Mouse (Mus musculus) heart, embryonic 14.5 days (tissue): ENCODE measurements around the gene Gas7. TPM values are rescaled to one million over a fixed set of nuclear protein-coding genes. Genes with fewer than 3 reads are reported as not detected.

Experiments used
- ATAC-seq: fragments of 200-750 bp; cut with Nextera tagmentation; 2 replicates; pipeline ENCODE4 v1.8.0; 2017; ENCODE audit warnings: low read depth, moderate TSS enrichment; ENCODE audit not compliant: insufficient number of reproducible peaks, insufficient read depth, low FRiP score
- H3K27ac ChIP-seq, 2 experiments: fragments of 200-500 bp in 1 of 2; fragments of 300-500 bp in 1 of 2; sonication (generic) in 1 of 2; replicated peaks in 1 of 2; 2 replicates each; pipeline ENCODE4 v1.5.1; 2012 to 2014; ENCODE audit warnings: low read depth in 2 of 2, low read length in 2 of 2, control low read depth in 1 of 2, mild to moderate bottlenecking in 1 of 2, mixed read lengths in 1 of 2; ENCODE audit not compliant: control insufficient read depth in 1 of 2, insufficient read depth in 1 of 2
- H3K27me3 ChIP-seq: fragments of 300-500 bp; sonication (generic); 2 replicates; pipeline ENCODE4 v1.6.1; 2014; ENCODE audit warnings: mild to moderate bottlenecking, low read length, control low read depth; ENCODE audit not compliant: control insufficient read depth, insufficient read depth
- H3K36me3 ChIP-seq: fragments of 300-500 bp; sonication (generic); 2 replicates; pipeline ENCODE4 v1.6.1; 2014; ENCODE audit warnings: mild to moderate bottlenecking, control low read depth, low read length, mixed read lengths; ENCODE audit not compliant: control insufficient read depth, insufficient read depth
- H3K4me1 ChIP-seq, 2 experiments: fragments of 200-500 bp in 1 of 2; fragments of 300-500 bp in 1 of 2; sonication (generic) in 1 of 2; 2 replicates each; pipeline ENCODE4 v1.6.1; 2012 to 2014; ENCODE audit warnings: low read length in 2 of 2, control low read depth in 1 of 2, mixed read lengths in 1 of 2; ENCODE audit not compliant: control insufficient read depth in 2 of 2, insufficient read depth in 2 of 2
- H3K4me2 ChIP-seq: fragments of 300-500 bp; sonication (generic); 2 replicates; pipeline ENCODE4 v1.6.1; 2014; ENCODE audit warnings: mild to moderate bottlenecking, low read length
- H3K4me3 ChIP-seq, 2 experiments: fragments of 200-500 bp in 1 of 2; fragments of 300-500 bp in 1 of 2; sonication (generic) in 1 of 2; 2 replicates each; pipeline ENCODE4 v1.5.1; 2012 to 2014; ENCODE audit warnings: low read length in 2 of 2, mild to moderate bottlenecking in 2 of 2, control low read depth in 1 of 2, low read depth in 1 of 2, moderate library complexity in 1 of 2; ENCODE audit not compliant: control insufficient read depth in 1 of 2, insufficient read depth in 1 of 2
- H3K9ac ChIP-seq: fragments of 300-500 bp; sonication (generic); 2 replicates; pipeline ENCODE4 v1.6.1; 2014; ENCODE audit warnings: mild to moderate bottlenecking, low read length
- H3K9me3 ChIP-seq: fragments of 300-500 bp; sonication (generic); 2 replicates; pipeline ENCODE4 v1.6.1; 2016; ENCODE audit warnings: low read length, control low read depth; ENCODE audit not compliant: control insufficient read depth
- WGBS: fragments of 180-500 bp; shearing (Covaris S2); extraction: QIAGEN DNeasy Blood & Tissue Kit; methylation state at CpG from one replicate; pipeline ENCODE4 v1.1.7; 2014; 5-methylcytosine and 5-hydroxymethylcytosine counted together
- polyA plus RNA-seq: library from polyadenylated mRNA; unstranded; fragments of >200 nt; fragmentation: Nextera tagmentation; extraction: Ambion mirVana; gene quantifications from 2 replicates; pipeline ENCODE4 v1.2.1, GENCODE M21; 2014

Gas7 gene
- polyA plus RNA-seq, 1 experiment from 2014 or later = 7.5 TPM

DNA sequence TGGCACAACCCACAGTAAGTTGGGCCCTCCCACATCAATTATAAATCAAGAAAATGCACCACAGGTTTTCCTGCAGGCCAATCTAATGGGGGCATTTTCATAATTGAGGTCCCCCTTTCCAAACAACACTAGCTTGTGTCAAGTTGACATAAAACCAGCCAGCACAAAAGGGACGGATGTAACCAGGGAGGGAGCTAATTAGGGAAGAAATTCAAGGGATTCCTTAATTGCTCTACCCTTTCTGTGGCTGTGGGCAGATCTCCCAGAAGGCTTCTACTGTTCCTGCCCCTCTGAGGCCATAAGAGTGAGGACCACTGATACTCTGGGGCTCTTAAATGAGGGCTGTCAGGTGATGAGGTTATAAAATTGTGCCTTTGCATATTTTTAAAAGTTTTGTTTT, 143.9 kb downstream of the Gas7 start:
- 69% methylated on average over 1 of the region's 1 CpGs for WGBS
- ATAC-seq = no peak
- H3K36me3 ChIP-seq = no peaks in the 10 kb centered on the region

DNA sequence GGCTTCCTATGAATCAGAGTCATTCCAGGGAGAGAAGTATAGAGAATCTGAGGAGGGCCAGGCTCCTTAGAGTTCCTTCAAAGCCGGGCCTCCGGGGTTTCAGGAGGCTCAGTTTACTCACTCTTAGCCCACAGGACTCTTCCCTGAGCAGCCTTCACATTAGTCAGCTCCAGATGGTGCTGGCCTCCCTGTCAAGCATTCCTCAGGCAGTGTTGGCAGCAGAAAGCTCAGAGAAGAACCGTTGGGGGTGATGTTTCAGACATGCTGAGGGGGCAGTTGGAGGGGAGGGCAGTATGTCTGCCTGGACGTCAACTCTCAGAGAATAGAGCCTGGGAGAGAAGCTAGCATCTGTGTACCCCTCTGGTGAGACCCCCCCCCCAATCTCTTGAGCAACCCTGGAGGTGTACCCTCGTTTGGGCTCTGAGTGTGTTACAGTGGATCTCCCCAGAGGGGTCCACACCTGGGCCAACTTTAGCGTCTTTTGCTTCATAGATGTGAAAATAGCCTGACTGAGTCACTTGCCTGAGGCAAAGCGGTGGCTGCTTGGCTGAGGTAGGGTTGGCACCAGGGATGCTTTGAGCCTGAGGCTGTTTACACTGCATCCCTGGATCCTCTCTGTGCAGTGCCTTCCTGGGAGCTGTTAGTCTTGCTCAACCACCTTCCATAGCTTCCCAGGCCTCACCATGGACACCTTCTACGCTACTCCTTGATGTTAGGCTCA, 145.6 kb downstream of the Gas7 start:
- no peaks in the 10 kb centered on the region for H3K9me3 ChIP-seq
- no peaks in the 10 kb centered on the region for H3K36me3 ChIP-seq
- no peak overlapping the region for H3K9ac ChIP-seq
- ATAC-seq = no peak
- no peak overlapping the region for H3K4me2 ChIP-seq
- whole genome bisulfite sequencing = 68% methylated on average over 8 of the region's 8 CpGs
- no peak overlapping the region for H3K27ac ChIP-seq
- no peak overlapping the region for H3K4me3 ChIP-seq
- peaks cover 0 to 9% of the 10 kb centered on the region in 2 experiments; a peak in 1 of 4 replicates for H3K4me1 ChIP-seq
- H3K27me3 ChIP-seq = no peaks in the 10 kb centered on the region

More for the DNA sequence above, 143.9 kb downstream of the Gas7 start:
- Histone ChIP-seq H3K4me2 (no peak overlapping the region), H3K27ac (no peak overlapping the region), H3K9me3 (no peaks in the 10 kb centered on the region), H3K4me3 (no peak overlapping the region), H3K27me3 (no peaks in the 10 kb centered on the region), H3K4me1 (peaks cover 0 to 9% of the 10 kb centered on the region in 2 experiments; a peak in 1 of 4 replicates), H3K9ac (no peak overlapping the region)

DNA sequence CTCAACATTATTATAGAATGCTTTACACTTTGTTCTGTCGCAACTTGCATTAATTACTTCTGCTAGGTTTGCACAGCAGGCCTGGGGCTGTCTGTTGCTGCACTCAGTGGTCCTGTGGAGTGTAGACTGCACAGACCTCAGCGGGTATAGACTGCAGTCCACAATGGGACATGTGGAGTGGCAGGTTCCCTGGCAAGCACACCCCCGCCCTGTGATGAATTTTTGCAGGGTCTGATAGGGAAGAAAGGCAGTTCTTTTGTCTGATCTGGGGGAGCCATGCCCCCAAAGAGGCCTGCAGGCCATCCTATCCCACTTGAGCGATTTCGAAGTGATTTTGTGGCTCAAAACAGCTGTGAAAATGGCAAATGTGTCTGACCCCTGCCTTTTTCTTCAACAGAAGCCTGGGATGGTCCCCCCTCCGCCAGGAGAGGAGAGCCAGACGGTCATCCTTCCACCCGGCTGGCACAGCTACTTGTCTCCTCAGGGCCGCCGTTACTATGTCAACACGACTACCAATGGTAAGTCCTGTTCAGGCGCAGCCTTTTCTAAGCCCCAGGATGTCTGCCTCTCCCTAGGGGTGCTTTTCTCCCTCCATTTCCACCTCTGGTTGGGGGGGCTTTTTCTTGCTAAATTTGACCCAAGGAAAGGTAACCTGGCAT, 147.6 kb downstream of the Gas7 start:
- Histone ChIP-seq H3K27ac (no peak overlapping the region), H3K4me2 (no peak overlapping the region), H3K9ac (no peak overlapping the region), H3K27me3 (no peaks in the 10 kb centered on the region), H3K36me3 (no peaks in the 10 kb centered on the region), H3K4me1 (peaks cover 0 to 6% of the 10 kb centered on the region in 2 experiments; a peak in 1 of 4 replicates), H3K4me3 (no peak overlapping the region), H3K9me3 (no peaks in the 10 kb centered on the region)
- 72% methylated on average over 12 of the region's 12 CpGs for WGBS
- no peak for ATAC-seq

DNA sequence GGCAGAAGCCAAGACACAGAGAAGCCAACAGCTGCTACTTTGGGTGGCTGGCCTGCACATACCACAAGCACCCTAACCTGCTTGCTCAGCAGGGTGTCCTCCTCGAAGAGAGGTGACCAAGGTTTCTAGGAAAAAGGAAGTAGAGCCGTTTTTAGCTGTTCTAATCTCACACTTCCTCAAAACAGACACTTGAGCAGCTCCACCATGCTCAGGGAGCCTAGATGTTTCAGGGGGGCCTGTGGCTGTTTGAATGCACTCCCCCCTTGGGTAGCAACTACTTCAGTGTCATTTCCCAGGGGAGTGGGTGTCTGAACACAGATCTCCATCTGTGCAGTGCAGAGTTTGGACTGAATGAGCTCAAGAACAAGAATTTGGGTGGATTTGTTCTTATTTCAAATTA, 149.2 kb downstream of the Gas7 start:
- no peaks in the 10 kb centered on the region for H3K36me3 ChIP-seq
- H3K4me2 ChIP-seq = no peak overlapping the region
- H3K4me3 ChIP-seq = no peak overlapping the region
- no peak overlapping the region for H3K9ac ChIP-seq
- no peak for ATAC-seq
- 0 out of 4 replicates have a peak, but pooled peaks cover 0 to 6% of the 10 kb centered on the region in 2 experiments for H3K4me1 ChIP-seq
- no peaks in the 10 kb centered on the region for H3K9me3 ChIP-seq
- H3K27me3 ChIP-seq = no peaks in the 10 kb centered on the region
- H3K27ac ChIP-seq = no peak overlapping the region
- WGBS = 48% methylated on average over 2 of the region's 2 CpGs

DNA sequence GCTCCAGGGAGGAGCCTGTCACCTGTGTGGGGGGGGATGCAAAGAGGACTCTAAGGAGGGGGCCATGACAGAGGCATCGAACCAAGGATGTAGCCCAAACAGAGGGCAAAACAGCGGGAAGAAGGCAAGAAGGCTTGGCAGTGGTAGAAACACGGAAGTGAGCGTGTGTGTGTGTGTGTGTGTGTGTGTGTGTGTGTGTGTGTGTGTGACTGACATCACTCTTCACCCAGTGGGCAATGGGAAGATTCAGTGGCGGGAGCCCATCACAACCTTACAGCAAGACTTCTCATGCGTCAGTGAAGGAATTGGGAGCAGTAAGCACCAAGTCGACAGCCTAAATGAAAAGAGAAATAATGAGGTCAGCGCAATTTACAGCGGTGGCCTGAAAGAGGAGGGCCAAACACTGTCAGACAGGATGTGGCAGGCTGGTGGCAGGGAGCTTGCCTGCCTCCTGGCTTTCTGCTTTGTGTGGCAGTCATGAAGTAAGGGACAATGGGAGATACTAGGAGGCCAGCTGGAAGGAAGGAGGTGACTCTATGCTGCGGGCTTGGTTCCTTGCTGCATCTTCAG, 153.0 kb downstream of the Gas7 start:
- H3K27ac ChIP-seq = no peak overlapping the region

DNA sequence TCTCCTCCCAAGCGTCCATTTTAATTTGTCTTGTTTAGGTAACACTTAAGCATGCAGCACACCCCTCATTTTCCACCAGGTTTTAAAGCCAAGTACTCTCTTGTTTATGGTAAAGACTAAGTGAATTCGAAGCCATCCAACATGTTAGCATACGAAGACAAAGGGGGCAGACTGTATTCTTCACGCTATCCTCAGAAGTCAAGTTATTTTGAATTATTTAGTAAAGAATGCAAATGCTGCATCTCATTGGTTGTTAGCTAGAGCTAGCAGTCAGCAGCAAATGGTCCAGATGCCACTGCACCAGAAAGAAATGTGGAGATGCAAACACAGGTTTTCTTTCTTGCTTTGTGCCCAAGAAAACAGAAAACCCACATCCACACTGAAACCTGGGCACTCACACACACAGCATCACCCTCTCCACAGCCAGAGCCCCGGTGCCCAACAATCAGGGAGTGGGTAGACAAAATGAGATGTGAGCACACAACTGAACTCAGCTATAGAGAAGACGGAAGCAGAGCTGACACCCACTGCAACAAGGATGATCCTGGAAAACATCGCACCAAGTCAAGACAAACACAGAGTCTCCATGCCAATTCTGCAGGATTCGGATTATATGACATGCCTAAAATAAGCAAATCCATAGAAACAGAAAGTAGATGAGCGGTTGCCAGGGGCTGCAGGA, 157.1 kb downstream of the Gas7 start:
- Histone ChIP-seq H3K4me1 (no peaks in the 10 kb centered on the region), H3K27ac (no peak overlapping the region), H3K9me3 (no peaks in the 10 kb centered on the region), H3K9ac (no peak overlapping the region), H3K4me3 (no peak overlapping the region), H3K4me2 (no peak overlapping the region), H3K36me3 (no peaks in the 10 kb centered on the region), H3K27me3 (no peaks in the 10 kb centered on the region)
- no peak for ATAC-seq
- 89% methylated on average over 9 of the region's 9 CpGs for WGBS

More for the DNA sequence above, 153.0 kb downstream of the Gas7 start:
- Histone ChIP-seq H3K27me3 (no peaks in the 10 kb centered on the region), H3K4me2 (no peak overlapping the region), H3K9ac (no peak overlapping the region), H3K36me3 (no peaks in the 10 kb centered on the region), H3K4me1 (0 out of 4 replicates have a peak, but pooled peaks cover 0 to 6% of the 10 kb centered on the region in 2 experiments), H3K9me3 (no peaks in the 10 kb centered on the region), H3K4me3 (no peak overlapping the region)
- 77% methylated on average over 10 of the region's 10 CpGs for WGBS
- ATAC-seq = no peak

DNA sequence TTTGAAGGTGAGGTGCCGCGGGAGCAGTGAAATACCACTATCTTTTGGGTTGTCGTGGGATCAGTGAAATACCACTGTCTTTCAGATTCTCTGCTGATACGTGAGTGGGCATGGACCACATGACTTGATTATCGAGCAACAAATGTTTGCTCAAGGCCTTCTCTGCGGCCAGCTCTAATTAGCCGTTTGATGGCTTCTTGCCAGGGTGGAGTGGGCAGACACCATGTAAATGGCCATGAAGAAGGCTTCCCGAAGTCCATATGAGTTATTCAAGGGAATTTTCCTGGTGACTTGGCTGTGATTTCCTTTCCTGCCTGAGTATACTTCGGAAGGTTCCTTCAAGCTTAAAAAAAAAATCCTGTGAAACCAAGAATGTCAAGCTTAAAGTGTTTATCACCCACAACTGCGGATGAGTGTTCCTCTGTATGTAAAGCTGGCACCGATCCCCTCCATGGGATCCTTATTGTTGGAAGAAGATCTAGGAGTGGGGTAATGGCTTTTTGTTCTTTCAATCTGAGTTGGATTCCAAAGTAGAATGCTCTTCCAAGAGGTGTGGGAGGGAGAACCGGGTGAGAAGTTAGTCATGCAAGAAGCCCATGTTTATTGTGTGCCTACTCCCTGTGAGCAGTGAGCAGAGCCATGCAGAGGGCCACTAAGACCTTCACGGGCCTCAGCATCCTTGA, 161.5 kb downstream of the Gas7 start:
- Histone ChIP-seq H3K4me3 (no peak overlapping the region), H3K9me3 (no peaks in the 10 kb centered on the region), H3K4me2 (no peak overlapping the region), H3K36me3 (no peaks in the 10 kb centered on the region), H3K9ac (no peak overlapping the region), H3K4me1 (no peaks in the 10 kb centered on the region), H3K27me3 (no peaks in the 10 kb centered on the region), H3K27ac (no peak overlapping the region)
- no peak for ATAC-seq
- 82% methylated on average over 13 of the region's 13 CpGs for WGBS
